Mouse (Mus musculus): ENCODE data around the gene Hist1h2ae.
A peak's percentile ranks its signal among the peaks of the same experiment; 100 is the strongest.
"Not testable (repeated sequence)": the region's sequence is repeated elsewhere in the genome, so short reads cannot be mapped to it uniquely, and the experiment has no call there.

The Hist1h2ae gene

DNA sequence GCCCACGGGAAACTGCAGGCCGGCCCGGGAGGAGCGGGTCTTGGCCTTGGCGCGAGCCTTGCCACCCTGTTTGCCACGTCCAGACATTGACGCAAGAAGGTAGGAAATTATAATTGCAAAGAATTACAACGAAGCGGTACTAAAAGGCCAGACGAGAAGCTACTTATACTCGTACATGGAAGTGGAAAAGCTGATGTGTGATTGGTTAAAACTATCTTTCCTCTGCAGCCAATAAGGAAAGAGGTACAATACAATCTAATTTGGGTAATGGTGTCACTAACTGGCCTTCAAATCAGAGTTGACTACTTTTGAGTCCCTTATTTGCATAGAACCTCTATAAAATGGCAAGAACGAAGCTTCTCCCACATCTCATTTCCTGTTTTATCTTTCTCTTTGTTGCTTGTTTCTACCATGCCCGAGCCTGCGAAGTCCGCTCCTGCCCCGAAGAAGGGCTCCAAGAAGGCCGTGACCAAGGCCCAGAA, at the start of gene Hist1h2ae, which contains the start of gene Hist1h2bg:
Gene Hist1h2ae, minus strand, starts transcription at position 199 of the 482 bp plus-strand sequence.
Gene Hist1h2bg, plus strand, starts transcription at position 375 of the 482 bp plus-strand sequence.
- peak in 1 of 2 experiments; percentile 54 for DNase-seq (ENCODE audit: low spot score in 2 of 2)

DNA sequence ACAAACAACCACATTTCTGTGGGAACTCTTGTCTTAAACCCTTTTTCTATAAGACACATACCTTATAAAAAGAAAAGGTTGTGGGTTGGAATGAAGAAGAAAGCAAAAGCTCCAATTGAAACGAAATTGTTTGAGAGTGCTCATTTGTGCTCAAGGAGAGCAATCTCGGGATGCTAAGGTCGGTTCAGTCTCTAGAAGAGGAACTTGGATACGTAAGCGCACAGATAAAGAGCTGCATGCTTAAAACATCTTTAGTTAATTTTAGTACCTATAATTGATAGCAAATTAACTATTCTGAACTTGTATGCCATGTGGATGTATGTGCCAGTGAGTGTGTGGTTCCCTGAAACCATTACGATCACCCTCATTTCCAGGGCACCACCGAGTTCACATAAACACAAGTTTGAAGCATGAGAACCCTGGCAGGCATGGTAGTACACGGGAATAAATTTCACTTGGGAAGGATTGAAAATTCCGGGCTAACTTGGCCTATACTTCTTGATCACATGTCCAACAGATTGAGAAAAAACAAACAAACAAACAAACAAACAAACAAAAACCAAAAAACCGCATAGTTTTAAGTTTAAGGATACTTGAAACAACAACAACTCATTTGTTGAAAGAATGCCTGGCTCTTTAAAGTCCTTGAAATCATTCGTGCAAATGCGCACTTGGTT, 49.2 kb upstream of the Hist1h2ae start:
- no peak for DNase-seq (ENCODE audit: low spot score in 2 of 2)

DNA sequence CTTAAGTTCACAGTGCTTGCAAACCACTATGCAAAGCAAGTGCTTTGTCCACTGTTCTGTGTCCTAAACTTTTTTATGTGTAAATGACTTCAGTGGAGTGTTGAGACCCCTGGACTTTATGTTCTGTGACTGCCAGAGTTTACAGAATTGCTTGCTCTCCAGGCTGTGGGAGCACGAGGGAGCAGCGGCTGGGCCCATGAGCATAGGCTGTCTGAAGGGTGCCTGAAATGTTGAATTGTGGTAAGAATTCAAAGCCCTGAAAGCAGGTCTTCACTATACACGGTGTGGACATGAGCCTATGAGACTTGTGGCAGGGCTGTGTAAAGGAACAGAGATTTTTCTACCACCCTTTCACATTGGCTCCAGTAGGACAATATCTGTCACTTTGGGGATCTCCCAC, 40.6 kb upstream of the Hist1h2ae start:
- DNase-seq (ENCODE audit: low spot score in 2 of 2) = no peak

DNA sequence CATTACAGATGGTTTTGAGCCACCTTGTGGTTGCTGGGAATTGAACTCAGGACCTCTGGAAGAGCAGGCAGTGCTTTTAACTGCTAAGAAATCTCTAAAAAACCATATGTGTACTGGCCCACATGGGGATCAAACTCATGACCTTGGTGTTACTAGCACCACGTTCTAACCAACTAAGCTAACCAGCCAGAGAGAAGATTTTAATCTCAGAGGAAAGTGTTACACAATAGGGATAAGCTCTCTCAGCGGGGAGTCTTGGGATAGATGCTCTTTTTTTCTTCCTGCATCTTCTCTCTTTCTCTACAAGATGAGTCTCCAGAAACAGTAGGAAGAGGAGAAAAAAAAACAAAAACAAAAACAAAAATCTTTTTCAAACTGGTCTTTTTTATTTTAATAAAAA, 39.4 kb upstream of the Hist1h2ae start:
- no peak for DNase-seq (ENCODE audit: low spot score in 2 of 2)

DNA sequence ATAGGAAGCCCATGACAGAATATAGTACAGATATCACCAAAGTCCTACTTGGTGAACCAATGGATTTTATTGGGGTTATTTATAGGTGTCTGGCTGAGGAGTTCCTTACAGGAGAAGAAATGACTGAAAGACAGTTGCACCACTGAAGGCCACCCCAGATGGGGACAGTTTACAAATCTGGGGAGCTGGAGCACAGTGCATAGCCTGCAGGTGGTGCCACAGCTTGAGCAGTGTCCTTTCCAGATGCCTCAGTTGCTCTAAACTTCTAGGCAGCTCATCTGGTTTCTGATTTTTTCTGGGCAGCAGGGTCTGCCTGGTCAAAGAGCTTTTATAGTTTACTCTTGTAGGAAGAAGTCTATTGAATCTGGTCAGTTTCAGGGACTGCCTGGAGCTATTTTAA, 38.8 kb upstream of the Hist1h2ae start:
- DNase-seq (ENCODE audit: low spot score in 2 of 2) = no peak

DNA sequence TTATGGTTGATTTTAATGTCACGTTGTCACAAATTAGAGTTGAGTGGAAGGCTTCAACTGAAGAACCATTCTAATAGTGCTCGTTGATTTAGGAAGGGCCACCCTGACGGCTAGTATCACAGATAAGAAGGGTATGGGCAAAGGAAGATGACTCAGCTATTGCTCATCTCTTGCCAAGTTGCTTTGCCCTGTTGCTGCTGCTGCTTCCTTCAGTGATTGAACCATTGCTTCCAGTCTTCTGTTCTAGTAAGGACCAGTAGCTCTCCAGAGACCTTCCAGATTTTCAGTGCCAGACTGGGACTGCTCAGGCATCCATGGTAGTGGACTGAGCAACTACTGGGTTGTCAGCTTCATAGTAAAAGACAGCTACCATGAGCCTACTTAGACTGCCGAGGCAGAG, 38.2 kb upstream of the Hist1h2ae start:
- no peak for DNase-seq (ENCODE audit: low spot score in 2 of 2)

DNA sequence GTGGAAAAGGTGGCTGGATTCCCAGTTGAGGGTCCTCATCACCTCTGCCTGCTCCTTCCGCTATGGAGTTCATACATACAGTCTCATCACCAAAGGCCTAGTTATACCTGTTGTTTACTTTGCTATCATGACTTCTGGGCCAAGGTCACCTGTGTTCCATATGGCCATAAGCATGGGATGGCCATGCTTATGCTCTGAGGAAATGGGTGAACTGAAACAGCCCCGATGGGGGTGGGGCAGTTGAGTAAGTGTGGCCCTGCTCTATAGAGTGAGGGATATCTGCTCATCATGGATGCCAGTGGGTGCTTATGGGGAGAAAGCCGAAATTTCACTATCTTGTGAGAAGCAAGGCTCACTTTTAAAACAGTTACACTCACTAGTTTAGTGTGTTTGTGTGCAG, 34.0 kb upstream of the Hist1h2ae start:
- no peak for DNase-seq (ENCODE audit: low spot score in 2 of 2)

DNA sequence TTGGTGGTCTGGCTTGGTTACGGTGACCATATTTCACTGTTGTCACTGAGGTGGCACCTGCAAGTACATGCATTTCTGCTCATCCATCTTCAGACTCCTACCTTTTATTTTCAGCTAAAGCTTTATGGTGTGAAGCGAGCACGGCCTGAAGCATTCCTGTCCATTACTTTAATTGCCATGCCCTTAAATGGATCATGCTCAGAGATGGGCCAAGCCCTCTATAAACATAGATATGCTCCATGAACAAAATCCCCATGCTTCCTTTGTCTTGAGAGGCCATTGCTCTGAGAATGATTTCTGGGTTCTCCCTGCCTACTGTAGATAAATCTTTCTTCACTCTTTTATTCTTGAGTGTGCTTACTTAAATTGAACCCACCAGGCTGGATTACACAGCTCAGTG, 33.4 kb upstream of the Hist1h2ae start:
- no peak for DNase-seq (ENCODE audit: low spot score in 2 of 2)

DNA sequence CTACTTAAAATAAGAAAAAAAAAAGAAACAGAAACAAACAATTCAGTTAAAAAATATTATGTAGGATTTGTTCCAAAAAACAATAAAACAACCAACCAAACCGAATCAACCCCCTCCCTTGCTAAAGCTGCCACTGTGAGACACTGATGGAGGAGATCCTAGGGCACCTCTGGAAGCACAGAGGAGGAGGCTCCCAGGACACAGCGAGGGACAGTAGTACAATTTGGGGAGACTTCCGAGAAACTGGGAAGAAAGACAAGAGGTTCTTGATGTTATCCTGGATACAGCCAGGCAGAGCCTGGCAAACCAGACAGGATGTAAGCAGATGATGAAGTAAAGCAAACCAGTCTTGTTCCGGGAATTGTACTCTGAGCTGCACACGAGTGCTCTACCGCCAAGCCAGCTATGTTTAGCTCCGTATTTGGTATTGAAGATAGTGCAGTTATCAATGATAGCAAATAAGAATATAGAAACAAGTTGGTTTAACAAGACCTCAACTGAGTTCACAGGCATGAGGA, 32.2 kb upstream of the Hist1h2ae start:
- no peak for DNase-seq (ENCODE audit: low spot score in 2 of 2)

DNA sequence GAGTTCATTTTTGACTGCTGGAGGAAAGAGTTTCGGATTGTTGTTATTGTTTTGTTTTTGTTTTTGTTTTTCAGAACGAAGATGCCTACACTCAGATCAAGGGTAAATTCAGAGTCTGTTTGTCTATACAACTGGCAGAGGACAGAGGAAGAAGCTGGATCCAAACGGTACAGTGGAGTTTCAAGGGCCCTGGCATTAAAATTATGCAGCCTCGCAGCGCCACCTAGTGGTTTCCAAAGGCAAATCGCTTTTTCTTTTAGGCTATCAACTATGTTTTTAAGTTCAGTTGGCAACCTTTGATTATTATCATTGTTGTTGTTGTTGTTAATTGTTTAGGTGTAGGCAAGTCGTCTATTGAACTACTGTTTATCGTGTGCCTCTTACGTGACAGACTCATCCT, 26.9 kb upstream of the Hist1h2ae start:
- DNase-seq (ENCODE audit: low spot score in 2 of 2) = peak; percentile 64 to 77

DNA sequence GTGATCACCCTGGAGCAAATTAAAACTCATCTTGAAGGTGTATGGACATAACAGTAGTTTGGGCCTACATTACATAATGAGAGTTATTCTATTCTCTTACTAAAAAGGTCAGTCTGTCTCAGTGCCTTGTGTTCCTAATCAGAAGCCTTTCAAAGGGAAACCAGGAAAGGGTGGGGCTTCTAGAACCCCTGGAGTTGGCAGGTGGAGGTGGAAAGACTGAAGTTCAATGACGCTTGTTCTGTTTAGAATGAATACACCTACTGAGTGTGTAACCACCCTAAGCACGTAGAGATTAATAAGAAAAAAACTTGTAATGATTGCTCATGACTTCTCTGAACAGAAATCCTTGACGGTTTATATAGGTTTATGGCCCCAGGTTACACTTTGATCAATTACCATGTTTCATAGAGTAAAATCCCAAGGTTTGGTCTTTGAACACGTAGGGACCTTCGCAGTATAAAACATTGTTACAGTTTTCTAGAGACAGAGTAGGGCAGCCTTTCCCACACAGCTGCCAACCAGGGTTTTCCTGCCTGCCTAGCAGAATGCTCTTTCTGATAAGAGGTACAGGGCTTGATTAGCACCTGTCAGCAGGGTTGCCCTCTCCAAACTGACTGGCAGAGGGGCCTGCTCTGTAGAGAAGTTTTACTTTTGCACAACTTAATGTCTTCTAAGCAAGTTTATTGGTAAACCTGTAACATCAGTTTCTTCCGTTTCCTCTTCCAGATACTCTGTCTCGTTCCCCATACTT, 24.8 kb upstream of the Hist1h2ae start:
- DNase-seq (ENCODE audit: low spot score in 2 of 2) = no peak

DNA sequence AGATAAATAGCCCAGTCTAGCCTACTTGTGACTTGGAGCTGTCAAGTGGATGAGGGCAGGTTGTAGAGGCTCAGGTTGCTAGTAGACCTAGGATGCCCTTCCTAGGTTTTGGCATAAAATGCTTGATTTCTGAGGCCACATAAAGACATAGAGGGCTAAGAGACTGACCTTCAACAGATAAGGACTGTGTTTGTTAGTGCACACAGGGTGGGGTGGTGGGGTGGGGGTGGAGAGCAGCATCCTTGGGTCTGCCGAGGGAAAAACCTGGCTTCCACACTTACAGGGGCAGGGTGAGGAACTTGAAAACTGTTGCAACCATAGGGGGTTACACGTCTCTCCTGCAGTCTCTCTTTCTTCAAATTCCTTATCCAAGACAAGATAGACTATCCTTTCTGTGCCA, 24.2 kb upstream of the Hist1h2ae start:
- DNase-seq (ENCODE audit: low spot score in 2 of 2) = no peak

DNA sequence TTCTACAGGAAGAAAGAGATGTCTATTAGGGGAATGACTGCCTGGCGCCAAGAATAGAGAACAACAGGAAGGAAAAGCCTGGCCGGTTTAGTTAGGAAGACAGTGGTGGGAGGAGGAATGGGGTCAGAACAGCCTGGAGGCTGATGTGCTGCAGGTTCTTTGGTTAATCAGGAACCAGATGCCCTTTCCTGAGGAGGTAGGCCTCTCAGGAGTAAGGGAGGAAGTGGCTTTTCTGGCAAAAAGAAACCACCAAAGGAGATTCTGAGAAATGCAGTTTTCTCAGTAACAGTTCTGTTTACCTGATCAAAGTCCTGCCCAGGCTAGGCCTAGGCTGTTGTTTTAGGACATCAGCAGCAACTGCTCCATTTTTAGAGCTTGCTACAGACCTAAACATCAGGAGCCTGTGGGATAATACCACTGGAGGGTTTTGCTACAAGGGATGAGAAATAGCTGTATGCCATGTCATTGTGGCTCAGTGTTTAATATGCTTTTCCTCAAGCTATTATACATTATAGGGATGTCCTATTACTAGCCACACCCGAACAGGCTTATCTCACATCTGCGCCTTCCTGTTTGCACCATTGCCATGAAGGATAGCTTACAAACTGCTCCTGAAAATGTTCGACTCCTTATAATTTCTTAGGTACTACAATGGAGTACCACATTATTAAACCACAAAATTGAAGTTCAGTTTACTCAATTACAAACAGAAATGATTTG, 22.2 kb upstream of the Hist1h2ae start:
- DNase-seq (ENCODE audit: low spot score in 2 of 2) = no peak

DNA sequence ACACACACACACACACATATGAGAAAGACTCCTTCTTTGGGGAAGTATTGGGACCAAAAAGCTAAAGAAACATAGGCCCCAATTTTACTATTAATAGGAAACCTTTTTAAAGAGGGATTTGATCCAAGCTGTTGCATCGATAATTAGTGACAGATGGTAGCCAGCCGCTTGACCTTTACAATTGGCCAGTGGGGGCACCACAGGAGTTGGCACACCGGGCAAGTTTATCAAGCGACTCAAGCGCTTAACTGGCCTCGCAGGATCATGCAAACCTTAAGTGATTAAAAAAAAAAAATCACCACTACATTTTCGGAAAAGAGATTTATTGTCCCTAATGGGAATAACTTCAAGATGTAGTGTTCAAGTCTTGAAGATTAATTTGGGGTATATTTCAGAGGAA, 21.6 kb upstream of the Hist1h2ae start:
- no peak for DNase-seq (ENCODE audit: low spot score in 2 of 2)

DNA sequence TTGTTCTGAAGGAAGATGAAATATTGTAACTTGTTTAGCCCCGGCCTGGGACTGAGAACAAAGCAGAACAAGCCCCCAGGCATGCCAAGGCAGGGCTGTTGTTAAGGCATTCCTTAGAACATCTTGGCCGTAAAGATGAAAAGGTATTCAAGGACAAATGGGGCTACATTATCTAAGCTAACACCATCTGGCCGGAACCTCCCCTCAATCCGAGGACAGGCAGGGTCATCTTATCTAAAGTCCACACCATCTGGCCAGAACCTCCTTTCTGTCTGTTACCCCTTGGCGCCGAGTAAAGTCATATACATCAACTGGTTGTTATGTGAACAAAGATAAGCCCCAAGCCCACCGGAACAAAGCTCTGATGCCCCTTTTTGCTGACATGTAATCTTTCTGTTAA, 20.9 kb upstream of the Hist1h2ae start:
- not testable (repeated sequence) for DNase-seq (ENCODE audit: low spot score in 2 of 2)

DNA sequence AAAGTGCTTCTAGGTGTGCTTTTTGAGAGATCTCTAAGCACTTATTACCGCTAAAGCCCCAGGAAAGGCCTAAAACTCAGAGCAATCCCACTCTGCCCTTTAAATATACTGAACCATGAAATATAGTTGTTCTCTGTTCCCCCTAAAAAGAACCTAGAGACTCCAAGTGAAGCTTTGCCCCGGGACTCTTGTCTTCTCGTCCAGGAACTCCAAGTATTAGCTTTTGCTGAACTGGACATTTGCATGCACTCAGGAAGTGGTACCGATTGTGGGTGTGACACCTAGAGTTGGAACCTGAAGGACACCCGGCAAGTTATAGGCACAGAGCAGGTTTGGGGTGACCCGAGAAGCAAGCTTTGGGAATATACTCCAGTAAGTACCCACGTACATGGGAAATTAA, 20.2 kb upstream of the Hist1h2ae start:
- no peak for DNase-seq (ENCODE audit: low spot score in 2 of 2)

DNA sequence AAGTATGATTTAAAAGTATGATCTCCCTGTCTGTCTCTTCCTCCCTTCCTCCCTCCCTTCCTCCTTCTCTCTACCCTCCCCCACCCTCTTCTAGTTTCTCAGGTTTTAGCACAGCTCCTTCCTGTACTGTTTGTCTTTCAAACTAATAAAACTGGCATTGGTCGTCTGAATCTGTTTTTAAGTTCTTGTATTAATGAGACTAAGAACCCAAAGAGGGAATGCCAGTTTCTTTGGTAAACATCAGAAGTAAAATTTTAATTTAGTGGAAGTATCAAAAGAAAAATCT, 15.9 kb upstream of the Hist1h2ae start:
- DNase-seq (ENCODE audit: low spot score in 2 of 2) = no peak

DNA sequence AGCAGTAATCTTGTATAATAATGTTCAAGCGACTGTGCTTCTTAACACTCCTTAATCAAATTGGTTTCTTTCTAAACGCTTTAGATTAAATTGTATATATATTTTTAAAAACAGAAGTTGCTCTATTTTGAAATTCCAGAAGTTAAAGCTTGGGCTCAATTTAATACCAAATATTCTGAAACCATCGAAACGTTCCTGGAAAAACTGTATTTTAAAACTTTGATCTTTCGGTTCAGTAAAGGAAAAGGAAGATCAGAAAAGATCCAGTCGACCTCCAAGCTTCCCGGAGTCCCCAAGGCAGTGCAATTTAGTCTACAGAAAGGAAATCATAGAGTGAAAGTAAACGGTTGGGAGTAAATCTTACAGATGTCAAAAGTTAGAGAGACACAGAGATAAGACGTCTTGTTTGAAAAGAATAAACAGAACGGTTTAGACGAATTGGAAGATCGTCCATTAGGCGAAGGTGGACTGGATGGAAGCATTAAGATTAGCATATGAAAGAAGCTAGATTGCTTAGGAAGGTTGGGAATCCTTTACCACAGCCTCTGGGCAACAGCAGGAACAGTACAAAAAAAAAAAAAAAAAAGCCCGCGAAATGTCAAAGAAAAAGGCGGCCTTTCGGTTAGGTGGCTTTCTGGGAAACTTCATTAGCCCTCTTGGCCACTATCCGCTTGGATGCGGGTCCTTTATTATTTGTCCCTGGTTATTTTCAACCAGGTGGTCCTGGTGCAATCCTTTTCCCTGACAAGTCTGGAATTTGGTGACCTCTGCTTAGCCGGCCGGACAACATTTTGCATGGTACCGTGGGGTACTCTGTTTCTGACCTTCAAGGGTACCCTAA, 15.3 kb upstream of the Hist1h2ae start:
- DNase-seq (ENCODE audit: low spot score in 2 of 2) = no peak

DNA sequence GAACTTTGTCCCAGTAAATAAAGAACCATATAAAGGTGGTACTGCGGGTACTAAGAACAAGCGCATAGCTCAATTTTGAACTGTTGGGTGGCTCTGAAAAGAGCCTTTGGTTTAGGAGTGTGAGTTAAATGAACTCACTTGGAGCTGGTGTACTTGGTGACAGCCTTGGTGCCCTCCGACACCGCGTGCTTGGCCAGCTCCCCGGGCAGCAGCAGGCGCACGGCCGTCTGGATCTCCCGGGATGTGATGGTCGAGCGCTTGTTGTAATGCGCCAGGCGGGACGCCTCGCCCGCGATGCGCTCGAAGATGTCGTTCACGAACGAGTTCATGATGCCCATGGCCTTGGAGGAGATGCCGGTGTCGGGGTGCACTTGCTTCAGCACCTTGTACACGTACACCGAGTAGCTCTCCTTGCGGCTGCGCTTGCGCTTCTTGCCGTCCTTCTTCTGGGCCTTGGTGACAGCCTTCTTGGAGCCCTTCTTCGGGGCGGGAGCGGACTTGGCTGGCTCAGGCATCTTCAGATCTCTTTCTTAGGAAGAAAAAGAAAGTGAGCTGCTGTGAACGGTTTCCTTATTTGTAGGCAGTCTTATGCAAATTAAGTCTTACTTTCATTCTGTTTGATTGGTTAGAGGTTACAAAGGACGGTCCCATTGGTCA, 14.6 kb upstream of the Hist1h2ae start:
- peak in 1 of 2 experiments; percentile 72 for DNase-seq (ENCODE audit: low spot score in 2 of 2)

DNA sequence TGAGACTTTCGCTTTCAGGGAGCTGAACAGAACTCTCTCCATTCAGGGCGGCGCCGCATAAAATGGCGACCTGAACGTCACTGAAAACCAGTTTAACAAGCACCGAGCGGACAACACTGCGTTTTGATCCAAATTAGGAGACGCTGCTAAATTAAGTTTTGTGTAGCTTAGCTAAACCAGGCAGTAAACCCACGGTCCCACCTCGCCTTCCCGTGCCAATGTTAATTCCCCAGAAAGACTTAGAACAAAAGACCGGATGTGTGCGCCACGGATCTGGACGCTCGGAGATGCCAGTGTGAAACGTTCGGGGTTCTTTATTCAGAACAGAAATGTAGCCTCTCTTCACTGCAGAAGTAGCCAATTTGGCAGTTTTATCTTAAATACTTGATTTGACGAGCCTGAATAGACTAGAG, 14.0 kb upstream of the Hist1h2ae start:
- peak; percentile 78 to 79 for DNase-seq (ENCODE audit: low spot score in 2 of 2)

DNA sequence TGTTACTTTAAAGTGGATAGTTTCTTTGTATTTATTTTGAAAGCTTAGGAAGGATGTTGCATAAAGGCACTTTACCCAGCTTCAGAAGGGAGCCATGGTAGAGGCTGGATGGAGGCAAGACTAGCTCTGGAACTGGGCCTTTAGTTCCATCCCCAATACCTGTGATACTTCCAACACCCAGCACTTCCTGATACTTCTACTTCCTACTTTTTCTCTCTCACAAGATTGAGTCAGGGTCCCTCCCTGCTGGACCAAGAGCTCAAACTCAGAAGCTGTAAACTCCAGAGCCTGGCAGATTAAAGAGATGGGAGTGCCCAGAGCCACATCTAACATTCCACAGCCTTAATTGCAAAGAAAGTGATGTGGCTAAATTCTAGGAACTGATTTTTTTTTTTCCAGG, 13.3 kb upstream of the Hist1h2ae start:
- no peak for DNase-seq (ENCODE audit: low spot score in 2 of 2)

Measured in urinary bladder, postnatal 36 days (tissue).